Mouse (Mus musculus): Measurements from ENCODE around the gene Dhh.
"Not testable (repeated sequence)": the region's sequence is repeated elsewhere in the genome, so short reads cannot be mapped to it uniquely, and the experiment has no call there.

- TF ChIP-seq GATA1 (IDR thresholded peaks at IDR 0.05; ENCODE audit: borderline replicate concordance, low read length); FLI1 (IDR thresholded peaks at IDR 0.05; ENCODE audit: low read length): not testable (repeated sequence)
Observed at GRCm38 (mm10) chr15:98918499-98918895, 20.2 kb upstream of the Dhh start.

All from megakaryocyte, embryonic 14.5 days (primary cell).